ENCODE assay signal across 18 mouse cellular contexts in genomic region chr2:37566035-37566434, GRCm38 (mm10).
"Had no signal": no experiment of that assay in that cellular context is flagged by ENCODE, and none has a peak within 500 bp of the region (broad histone marks: within the 10 kb centered on the region; RNA-seq: fewer than 3 reads in every experiment).

No protein-coding gene starts in this region.

- H3K4me2 ChIP-seq: liver, embryonic 13.5 days; midbrain, embryonic 12.5 days; midbrain, embryonic 15.5 days; neural tube, embryonic 13.5 days; stomach, embryonic 15.5 days had no signal

- H3K9me3 ChIP-seq: liver, embryonic 13.5 days; midbrain, embryonic 12.5 days; midbrain, embryonic 15.5 days; neural tube, embryonic 13.5 days; stomach, embryonic 15.5 days had no signal

- H3K4me3 ChIP-seq: left cerebral cortex, adult 2 months; liver, embryonic 13.5 days; midbrain, embryonic 12.5 days; midbrain, embryonic 15.5 days; neural tube, embryonic 13.5 days; stomach, embryonic 15.5 days had no signal

- H3K4me1 ChIP-seq: midbrain, embryonic 12.5 days; midbrain, embryonic 15.5 days; neural tube, embryonic 13.5 days; stomach, embryonic 15.5 days had no signal

- H3K27ac ChIP-seq: left cerebral cortex, adult 2 months; liver, embryonic 13.5 days; macrophage; midbrain, embryonic 12.5 days; midbrain, embryonic 15.5 days; neural tube, embryonic 13.5 days; stomach, embryonic 15.5 days had no signal

- H3K27me3 ChIP-seq: liver, embryonic 13.5 days; midbrain, embryonic 12.5 days; midbrain, embryonic 15.5 days; neural tube, embryonic 13.5 days; stomach, embryonic 15.5 days had no signal

- H3K9ac ChIP-seq: liver, embryonic 13.5 days; midbrain, embryonic 12.5 days; midbrain, embryonic 15.5 days; neural tube, embryonic 13.5 days; stomach, embryonic 15.5 days had no signal

- ATAC-seq: midbrain, embryonic 15.5 days had no signal

- DNase-seq: kidney, adult 18-20 months; kidney, adult 9 months; kidney, postnatal 14 days; kidney, postnatal 4 days; layer of hippocampus, adult 9-11 months; layer of hippocampus, postnatal 36 days; liver, embryonic 13.5 days; lung, adult 2 months; lung, postnatal 14 days; retina, postnatal 1 day; right cerebral cortex, postnatal 25 days; spleen, adult 18-20 months had no signal
